Mouse (Mus musculus): ENCODE measurements at regions not wholly inside any gene's neighbourhood (a gene's known extent, or its start where the extent isn't known, plus 50 kb on each side); places are given as distances from the start of the nearest gene placed in this dataset.

- in situ Hi-C loops (cut with MboI; ENCODE audit: low pct_ligation_motif_present, low pct_unique_long_range_greater_than_20kb, low sequenced_read_pairs) = no loop called here
- no peak for DNase-seq (ENCODE audit: extremely low read depth)
- H3K79me2 ChIP-seq (replicated peaks; ENCODE audit: control insufficient read depth, extremely low read depth, insufficient read depth, poor library complexity, severe bottlenecking) = no peaks in the 10 kb centered on the region
- dilution Hi-C loops (cut with MboI; ENCODE audit: extremely low pct_ligation_motif_present, extremely low pct_unique_long_range_greater_than_20kb, low sequenced_read_pairs) = no loop called here
- H3K36me3 ChIP-seq (replicated peaks in 1 of 2; ENCODE audit: control insufficient read depth in 1 of 2, insufficient read depth in 1 of 2, low read length in 1 of 2) = no peaks in the 10 kb centered on the region
- H3K4me3 ChIP-seq (replicated peaks in 1 of 3; ENCODE audit: low read depth in 2 of 3, low read length in 2 of 3, poor library complexity in 1 of 3) = no peak overlapping the region
- no peaks in the 10 kb centered on the region for H3K9me3 ChIP-seq (replicated peaks; ENCODE audit: low read length)
- no peaks in the 10 kb centered on the region for H3K4me1 ChIP-seq (ENCODE audit: control insufficient read depth in 1 of 2, insufficient read depth in 2 of 2)
- no peak overlapping the region for H3K4me2 ChIP-seq (ENCODE audit: insufficient read depth, low read depth, poor library complexity, severe bottlenecking)
- no peak overlapping the region for H3K9ac ChIP-seq (ENCODE audit: insufficient read depth, low read depth)
- no peak overlapping the region for H3K27ac ChIP-seq (ENCODE audit: insufficient read depth, low read depth)
- TF ChIP-seq USF2 (conservative IDR thresholded peaks at IDR 0.05; ENCODE audit: low read depth, low read length) (no peak), E2F4 (IDR thresholded peaks at IDR 0.05; ENCODE audit: insufficient replicate concordance, low read depth, low read length) (no peak), MYC (IDR thresholded peaks at IDR 0.05; ENCODE audit: low read depth, low read length) (no peak), RAD21 (IDR thresholded peaks at IDR 0.05; ENCODE audit: low read depth, low read length) (no peak), NRF1 (IDR thresholded peaks at IDR 0.05; ENCODE audit: low read depth, low read length) (no peak), IRF4 (IDR thresholded peaks at IDR 0.05; ENCODE audit: low read depth, low read length) (no peak), CHD1 (IDR thresholded peaks at IDR 0.05; ENCODE audit: low read depth, low read length) (no peak), SIN3A (IDR thresholded peaks at IDR 0.05; ENCODE audit: low read length) (no peak), KAT2A (IDR thresholded peaks at IDR 0.05; ENCODE audit: insufficient replicate concordance, low read length) (no peak), CHD2 (IDR thresholded peaks at IDR 0.05; ENCODE audit: low read length) (no peak), NELFE (IDR thresholded peaks at IDR 0.05; ENCODE audit: low read depth, low read length) (no peak)
- H3K27me3 ChIP-seq (replicated peaks) = no peaks in the 10 kb centered on the region
These were observed 2880.7 kb upstream of the 5930422O12Rik start for GRCm38 (mm10) chr8:30547820-30548219.

DNA sequence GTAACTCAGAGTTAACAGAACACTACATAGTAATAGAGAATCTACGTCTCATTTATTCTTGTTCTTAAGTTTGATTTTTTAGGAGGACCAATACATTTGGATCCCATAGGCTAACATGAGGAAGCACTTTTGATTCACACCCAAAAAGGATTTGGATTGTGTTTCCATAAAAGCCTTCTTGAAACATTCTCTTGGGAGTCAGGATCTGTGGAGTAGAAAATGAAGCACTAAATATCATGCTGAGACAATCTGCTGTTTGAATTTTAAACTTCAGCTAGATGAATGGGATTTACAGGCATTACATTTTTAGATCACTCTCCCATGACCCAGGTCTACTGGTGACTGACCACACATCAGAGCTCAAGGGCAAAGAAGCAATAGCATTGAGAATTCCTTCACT, 2877.5 kb upstream of the 5930422O12Rik start:
- no peak overlapping the region for H3K4me3 ChIP-seq (replicated peaks in 1 of 3; ENCODE audit: low read depth in 2 of 3, low read length in 2 of 3, poor library complexity in 1 of 3)
- no peaks in the 10 kb centered on the region for H3K27me3 ChIP-seq (replicated peaks)
- H3K4me2 ChIP-seq (ENCODE audit: insufficient read depth, low read depth, poor library complexity, severe bottlenecking) = no peak overlapping the region
- no peaks in the 10 kb centered on the region; a peak in 1 of 4 replicates for H3K4me1 ChIP-seq (ENCODE audit: control insufficient read depth in 1 of 2, insufficient read depth in 2 of 2)
- in situ Hi-C loops (cut with MboI; ENCODE audit: low pct_ligation_motif_present, low pct_unique_long_range_greater_than_20kb, low sequenced_read_pairs) (no loop called here), dilution Hi-C loops (cut with MboI; ENCODE audit: extremely low pct_ligation_motif_present, extremely low pct_unique_long_range_greater_than_20kb, low sequenced_read_pairs) (no loop called here)
- no peak overlapping the region for H3K9ac ChIP-seq (ENCODE audit: insufficient read depth, low read depth)
- no peaks in the 10 kb centered on the region for H3K36me3 ChIP-seq (replicated peaks in 1 of 2; ENCODE audit: control insufficient read depth in 1 of 2, insufficient read depth in 1 of 2, low read length in 1 of 2)
- no peak for TF ChIP-seq CTCF (conservative IDR thresholded peaks at IDR 0.05 in 1 of 2, IDR thresholded peaks at IDR 0.05 in 1 of 2; ENCODE audit: low read depth in 2 of 2, low read length in 2 of 2)
- TF ChIP-seq ZKSCAN1 (IDR thresholded peaks at IDR 0.05; ENCODE audit: borderline replicate concordance, low read depth, low read length) = no peak
- TF ChIP-seq POLR2A (IDR thresholded peaks at IDR 0.05; ENCODE audit: low read depth, low read length) = no peak
- no peak for TF ChIP-seq ZC3H11A (IDR thresholded peaks at IDR 0.05; ENCODE audit: low read depth, low read length)
- no peak for TF ChIP-seq E2F4 (IDR thresholded peaks at IDR 0.05; ENCODE audit: insufficient replicate concordance, low read depth, low read length)
- TF ChIP-seq MAX (IDR thresholded peaks at IDR 0.05; ENCODE audit: low read length) = no peak
- no peak for TF ChIP-seq SMC3 (IDR thresholded peaks at IDR 0.05; ENCODE audit: low read depth, low read length)
- no peak for TF ChIP-seq ELF1 (IDR thresholded peaks at IDR 0.05; ENCODE audit: low read depth, low read length)
- no peak for TF ChIP-seq RAD21 (IDR thresholded peaks at IDR 0.05; ENCODE audit: low read depth, low read length)
- TF ChIP-seq TBP (conservative IDR thresholded peaks at IDR 0.05; ENCODE audit: low read depth, low read length) = no peak
- no peak for TF ChIP-seq JUND (conservative IDR thresholded peaks at IDR 0.05; ENCODE audit: low read depth, low read length)
- TF ChIP-seq BHLHE40 (IDR thresholded peaks at IDR 0.05; ENCODE audit: low read depth, low read length) = no peak
- no peak for TF ChIP-seq GABPA (IDR thresholded peaks at IDR 0.05; ENCODE audit: insufficient replicate concordance, low read depth, low read length)
- no peak for TF ChIP-seq UBTF (IDR thresholded peaks at IDR 0.05; ENCODE audit: low read depth, low read length)
- no peak for TF ChIP-seq RCOR1 (conservative IDR thresholded peaks at IDR 0.05; ENCODE audit: low read depth, low read length)
- TF ChIP-seq MEF2A (IDR thresholded peaks at IDR 0.05; ENCODE audit: borderline replicate concordance, low read depth, low read length) = no peak
- TF ChIP-seq KAT2A (IDR thresholded peaks at IDR 0.05; ENCODE audit: insufficient replicate concordance, low read length) = no peak
- H3K27ac ChIP-seq (ENCODE audit: insufficient read depth, low read depth) = no peak overlapping the region
- DNase-seq (ENCODE audit: extremely low read depth) = no peak
- no peaks in the 10 kb centered on the region for H3K79me2 ChIP-seq (replicated peaks; ENCODE audit: control insufficient read depth, extremely low read depth, insufficient read depth, poor library complexity, severe bottlenecking)
- no peaks in the 10 kb centered on the region for H3K9me3 ChIP-seq (replicated peaks; ENCODE audit: low read length)
